Mouse (Mus musculus): ENCODE data around the gene Itprip. TPM values are rescaled to one million over a fixed set of nuclear protein-coding genes. Genes with fewer than 3 reads are reported as not detected.

Itprip gene
- total and polyA plus RNA-seq, 3 experiments, result 8.5 to 11.7 (median 8.6) TPM

DNA sequence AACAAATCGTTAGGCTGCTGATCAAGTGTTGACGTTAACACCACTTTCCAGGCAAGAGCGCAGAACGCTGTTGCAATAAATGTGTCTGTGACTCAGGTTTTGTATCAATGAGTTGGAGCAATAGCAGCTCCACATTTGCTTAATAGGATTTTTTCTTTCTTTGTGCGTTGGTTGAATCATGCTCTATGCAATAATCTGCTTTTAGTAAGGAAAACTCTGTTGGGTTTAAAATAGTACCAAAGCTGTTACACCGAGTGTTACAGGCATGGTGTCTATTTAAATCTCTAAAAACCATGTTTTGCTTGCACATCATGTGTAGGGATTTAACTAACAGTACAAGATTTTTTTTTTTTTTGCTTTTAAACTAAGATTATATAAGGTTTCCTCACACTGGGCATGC lies 20.3 kb upstream of the Itprip start:
- Histone ChIP-seq H3K4me3 (no peak overlapping the region), H3K79me2 (replicated peaks; ENCODE audit: control insufficient read depth, insufficient read depth, low read length) (no peaks in the 10 kb centered on the region), H3K27me3 (ENCODE audit: control insufficient read depth, insufficient read depth, low read length) (peaks cover 1% of the 10 kb centered on the region; the same call in 1 of the 2 replicates), H3K27ac (no peak overlapping the region), H3K36me3 (ENCODE audit: control insufficient read depth, insufficient read depth, low read length) (no peaks in the 10 kb centered on the region), H3K9ac (ENCODE audit: low read depth, low read length) (no peak overlapping the region), H3K4me1 (ENCODE audit: control insufficient read depth, insufficient read depth, low read length) (no peaks in the 10 kb centered on the region)
- intact Hi-C loops (cut with DNase I), result no loop called here
- 75% methylated on average over 6 of the region's 6 CpGs for WGBS
- TF ChIP-seq EP300 (IDR thresholded peaks at IDR 0.05; ENCODE audit: insufficient read depth, low read depth, low read length) (no peak), POLR2A (IDR thresholded peaks at IDR 0.05; ENCODE audit: insufficient read depth, low read depth, low read length) (no peak), CTCF (IDR thresholded peaks at IDR 0.05) (no peak)
- no peak for DNase-seq

DNA sequence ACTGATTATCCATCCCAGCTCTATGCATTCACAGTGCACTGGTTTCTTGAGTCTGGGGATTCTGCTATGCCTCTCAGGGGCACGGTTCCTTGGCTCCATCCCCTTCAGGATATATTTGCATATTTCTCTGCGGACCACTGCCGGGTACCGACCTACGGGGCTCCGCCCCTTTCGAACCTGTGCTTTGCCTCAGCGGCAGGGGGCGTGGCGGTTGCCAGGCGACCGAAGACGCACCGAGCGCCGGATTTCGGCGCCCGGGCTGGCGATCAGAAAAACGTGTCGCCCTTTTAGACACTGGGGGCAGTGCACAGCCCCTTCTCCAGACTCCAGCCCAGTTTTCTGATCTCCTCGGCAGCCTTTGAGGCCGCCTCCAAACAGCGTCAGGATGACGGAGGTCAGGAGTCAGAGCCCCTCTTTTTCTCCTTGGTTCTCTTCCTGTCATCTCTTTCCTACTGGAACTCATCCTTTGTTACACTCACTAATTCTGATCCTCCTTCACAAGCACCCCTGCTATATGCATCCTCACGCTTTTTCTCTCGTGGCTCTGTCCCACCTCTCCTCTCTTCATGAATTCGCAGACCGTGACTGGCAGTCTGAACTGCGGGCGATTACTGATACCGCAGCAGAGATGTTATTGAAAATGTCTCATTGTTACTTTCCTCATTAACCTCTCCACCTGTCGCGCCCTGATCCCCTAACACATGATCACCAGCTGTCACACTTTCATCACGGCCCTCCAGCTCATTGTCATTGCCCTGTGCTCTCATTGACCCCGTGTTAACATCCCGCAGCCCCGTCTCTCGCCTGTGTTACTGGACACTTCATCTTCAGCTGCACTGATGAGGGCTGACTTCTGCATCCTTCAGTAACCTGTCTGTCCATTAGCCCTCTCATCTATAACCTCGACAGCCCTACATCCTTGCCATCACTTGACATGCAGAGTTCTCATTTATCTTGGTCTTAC lies 18.6 kb upstream of the Itprip start, which contains the start of gene Cfap58:
Cfap58 (plus strand) TSS at position 233 of the 964 bp plus-strand sequence.
- peak; percentile 43 for TF ChIP-seq CTCF (IDR thresholded peaks at IDR 0.05)
- no peak for TF ChIP-seq POLR2A (IDR thresholded peaks at IDR 0.05; ENCODE audit: insufficient read depth, low read depth, low read length)
- TF ChIP-seq EP300 (IDR thresholded peaks at IDR 0.05; ENCODE audit: insufficient read depth, low read depth, low read length), result no peak
- H3K27me3 ChIP-seq (ENCODE audit: control insufficient read depth, insufficient read depth, low read length), result peaks cover 1% of the 10 kb centered on the region; the same call in 1 of the 2 replicates
- DNase-seq, result peak; percentile 64 to 65

DNA sequence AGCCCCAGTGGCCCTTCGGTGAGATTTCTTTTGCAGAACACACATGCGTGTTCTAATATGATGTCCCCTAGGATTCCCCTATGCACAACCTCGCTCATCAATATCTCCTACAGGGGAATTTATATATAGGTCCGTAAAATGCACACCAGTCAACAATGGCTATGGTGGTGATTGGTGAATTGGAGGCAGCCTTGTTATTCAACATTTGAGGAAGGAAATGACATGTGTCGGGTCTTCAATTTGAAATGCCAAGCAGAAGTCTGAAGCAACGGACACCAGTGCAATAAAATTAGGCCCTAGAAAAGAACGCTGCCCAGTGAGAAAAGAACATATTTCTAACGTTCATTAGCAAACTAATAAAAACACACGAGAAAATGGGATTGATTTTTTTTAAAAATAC lies 17.8 kb upstream of the Itprip start:
- no peaks in the 10 kb centered on the region for H3K36me3 ChIP-seq (ENCODE audit: control insufficient read depth, insufficient read depth, low read length)
- H3K27me3 ChIP-seq (ENCODE audit: control insufficient read depth, insufficient read depth, low read length), result peaks cover 1% of the 10 kb centered on the region; the same call in 1 of the 2 replicates
- no peaks in the 10 kb centered on the region; the same call in 1 of the 2 replicates for H3K4me1 ChIP-seq (ENCODE audit: control insufficient read depth, insufficient read depth, low read length)
- no peak for TF ChIP-seq POLR2A (IDR thresholded peaks at IDR 0.05; ENCODE audit: insufficient read depth, low read depth, low read length)
- no peak for TF ChIP-seq CTCF (IDR thresholded peaks at IDR 0.05)
- TF ChIP-seq EP300 (IDR thresholded peaks at IDR 0.05; ENCODE audit: insufficient read depth, low read depth, low read length), result no peak
- H3K9ac ChIP-seq (ENCODE audit: low read depth, low read length), result no peak overlapping the region
- WGBS, result 59% methylated on average over 9 of the region's 9 CpGs
- H3K79me2 ChIP-seq (replicated peaks; ENCODE audit: control insufficient read depth, insufficient read depth, low read length), result no peaks in the 10 kb centered on the region
- no peak for DNase-seq
- H3K27ac ChIP-seq, result no peak overlapping the region
- intact Hi-C loops (cut with DNase I), result no loop called here
- no peak overlapping the region for H3K4me3 ChIP-seq

More for the DNA sequence above, 18.6 kb upstream of the Itprip start, which contains the start of gene Cfap58:
- Histone ChIP-seq H3K4me1 (ENCODE audit: control insufficient read depth, insufficient read depth, low read length) (no peaks in the 10 kb centered on the region), H3K36me3 (ENCODE audit: control insufficient read depth, insufficient read depth, low read length) (no peaks in the 10 kb centered on the region), H3K27ac (no peak within 1 kb of the TSS), H3K79me2 (replicated peaks; ENCODE audit: control insufficient read depth, insufficient read depth, low read length) (no peaks in the 10 kb centered on the region), H3K9ac (ENCODE audit: low read depth, low read length) (no peak within 1 kb of the TSS), H3K4me3 (peak within 1 kb of the TSS; percentile 39)
- intact Hi-C loops (cut with DNase I), result no loop called here
- 8% methylated on average over 41 of the region's 41 CpGs for WGBS

DNA sequence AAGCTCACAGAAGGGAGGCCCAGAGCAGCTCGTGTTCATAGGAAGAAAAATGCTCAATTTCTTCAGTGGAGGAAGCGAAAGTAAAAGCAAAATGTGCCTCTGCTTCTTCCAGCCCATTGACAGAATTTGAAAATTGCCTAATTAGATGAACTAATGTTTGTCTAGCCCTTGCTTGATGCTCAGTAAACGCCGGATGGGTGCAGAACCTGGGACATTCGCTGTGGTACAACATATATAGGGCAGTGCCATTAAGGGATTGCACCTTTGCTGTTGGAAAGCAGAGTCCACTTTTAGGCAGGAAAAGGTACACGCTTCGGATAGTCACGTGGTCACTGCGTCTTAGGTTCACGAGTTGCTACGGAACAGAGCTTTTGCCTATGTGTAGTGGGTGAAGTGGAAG lies 17.4 kb upstream of the Itprip start:
- no peaks in the 10 kb centered on the region; the same call in 1 of the 2 replicates for H3K4me1 ChIP-seq (ENCODE audit: control insufficient read depth, insufficient read depth, low read length)
- H3K79me2 ChIP-seq (replicated peaks; ENCODE audit: control insufficient read depth, insufficient read depth, low read length), result no peaks in the 10 kb centered on the region
- peaks cover 1% of the 10 kb centered on the region; the same call in 1 of the 2 replicates for H3K27me3 ChIP-seq (ENCODE audit: control insufficient read depth, insufficient read depth, low read length)
- intact Hi-C loops (cut with DNase I), result no loop called here
- no peak overlapping the region for H3K9ac ChIP-seq (ENCODE audit: low read depth, low read length)
- H3K36me3 ChIP-seq (ENCODE audit: control insufficient read depth, insufficient read depth, low read length), result no peaks in the 10 kb centered on the region
- no peak overlapping the region for H3K4me3 ChIP-seq
- DNase-seq, result no peak
- 79% methylated on average over 11 of the region's 11 CpGs for WGBS
- no peak for TF ChIP-seq CTCF (IDR thresholded peaks at IDR 0.05)
- no peak for TF ChIP-seq POLR2A (IDR thresholded peaks at IDR 0.05; ENCODE audit: insufficient read depth, low read depth, low read length)
- TF ChIP-seq EP300 (IDR thresholded peaks at IDR 0.05; ENCODE audit: insufficient read depth, low read depth, low read length), result no peak
- no peak overlapping the region for H3K27ac ChIP-seq

DNA sequence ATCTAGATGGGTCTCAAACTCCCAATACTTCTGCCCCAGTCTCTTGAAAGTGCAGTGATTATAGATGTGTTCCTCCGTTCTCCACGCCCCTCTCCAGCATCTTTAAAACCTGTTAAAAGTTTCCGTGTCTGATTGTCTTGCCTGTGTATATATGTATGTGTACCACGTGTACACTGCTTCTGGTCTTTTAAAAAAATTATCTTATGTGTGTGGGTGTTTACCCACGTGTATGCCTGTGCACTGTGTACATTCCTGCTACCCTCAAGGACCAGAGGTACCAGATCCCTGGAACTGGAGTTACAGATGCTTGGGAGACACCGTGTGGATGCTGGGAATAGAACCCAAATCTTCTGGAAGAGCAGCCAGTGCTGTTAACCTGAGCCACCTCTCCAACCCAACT lies 16.4 kb upstream of the Itprip start:
- no peaks in the 10 kb centered on the region for H3K36me3 ChIP-seq (ENCODE audit: control insufficient read depth, insufficient read depth, low read length)
- H3K27me3 ChIP-seq (ENCODE audit: control insufficient read depth, insufficient read depth, low read length), result peaks cover 1% of the 10 kb centered on the region; the same call in 1 of the 2 replicates
- H3K27ac ChIP-seq, result no peak overlapping the region
- no peak for DNase-seq
- intact Hi-C loops (cut with DNase I), result no loop called here
- no peak for TF ChIP-seq POLR2A (IDR thresholded peaks at IDR 0.05; ENCODE audit: insufficient read depth, low read depth, low read length)
- TF ChIP-seq EP300 (IDR thresholded peaks at IDR 0.05; ENCODE audit: insufficient read depth, low read depth, low read length), result no peak
- no peak for TF ChIP-seq CTCF (IDR thresholded peaks at IDR 0.05)
- no peak overlapping the region for H3K9ac ChIP-seq (ENCODE audit: low read depth, low read length)
- WGBS, result 73% methylated on average over 6 of the region's 6 CpGs
- no peaks in the 10 kb centered on the region for H3K79me2 ChIP-seq (replicated peaks; ENCODE audit: control insufficient read depth, insufficient read depth, low read length)
- H3K4me1 ChIP-seq (ENCODE audit: control insufficient read depth, insufficient read depth, low read length), result no peaks in the 10 kb centered on the region; the same call in 1 of the 2 replicates
- no peak overlapping the region for H3K4me3 ChIP-seq

Data from heart, adult 2 months (tissue).